Mouse (Mus musculus) C2C12 (cell line): ENCODE results near the gene Ube2l3.

Source experiments
- CEBPB ChIP-seq: IDR thresholded peaks from one replicate; pipeline ENCODE4 v1.6.1; 2011; ENCODE audit warnings: low read depth, mild to moderate bottlenecking, control low read depth, moderate library complexity
- CTCF ChIP-seq: IDR thresholded peaks from one replicate; pipeline ENCODE4 v1.5.1; 2011; ENCODE audit not compliant: control insufficient read depth, insufficient read depth, insufficient read length
- FOSL1 ChIP-seq: IDR thresholded peaks from one replicate; pipeline ENCODE4 v1.8.0; 2011; ENCODE audit warnings: mild to moderate bottlenecking, low read length; ENCODE audit not compliant: poor library complexity, insufficient read depth, severe bottlenecking
- MAX ChIP-seq: IDR thresholded peaks from one replicate; pipeline ENCODE4 v1.6.1; 2011; ENCODE audit warnings: mild to moderate bottlenecking, control low read depth
- MYOD1 ChIP-seq: IDR thresholded peaks from one replicate; pipeline ENCODE4 v1.6.1; 2011; ENCODE audit warnings: low read depth; ENCODE audit not compliant: control insufficient read depth, insufficient read length
- MYOG ChIP-seq: IDR thresholded peaks from one replicate; pipeline ENCODE4 v1.6.1; 2011; ENCODE audit not compliant: control insufficient read depth, insufficient read length; ENCODE audit errors: extremely low read depth
- USF1 ChIP-seq: IDR thresholded peaks from one replicate; pipeline ENCODE4 v1.6.1; 2011; ENCODE audit warnings: low read depth, mild to moderate bottlenecking, control low read depth, moderate library complexity

DNA sequence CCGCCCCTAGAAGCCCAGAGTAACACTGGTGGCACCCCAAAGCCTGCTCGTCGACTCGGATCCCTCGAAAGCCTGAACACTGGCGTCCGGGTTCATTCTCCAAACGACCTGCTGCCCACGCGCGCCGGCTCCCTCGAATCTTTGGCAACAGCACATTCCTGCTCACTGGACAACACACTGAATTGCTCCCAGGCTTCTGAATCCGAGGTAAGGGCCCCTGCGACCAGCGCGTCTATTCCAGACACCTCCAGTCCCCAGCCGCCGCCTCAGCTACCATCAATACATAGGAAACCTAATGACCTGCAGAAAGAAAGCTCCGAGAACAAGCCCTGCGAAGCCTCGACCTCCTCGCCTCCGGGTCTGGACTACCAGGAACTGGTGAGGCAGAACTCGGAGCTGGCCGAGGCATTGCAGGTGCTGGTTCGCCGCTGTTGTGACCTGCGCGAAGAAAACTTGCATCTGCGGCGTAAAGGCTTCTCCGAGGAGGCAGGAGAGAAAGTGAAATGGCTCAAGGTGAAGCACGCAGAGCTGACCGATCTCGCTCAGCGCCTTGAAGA, 7.0 kb upstream of the Ube2l3 start:
- TF ChIP-seq CTCF (no peak), MYOG (no peak), USF1 (no peak), FOSL1 (no peak), MAX (no peak), MYOD1 (no peak), CEBPB (no peak)
